Mouse (Mus musculus): ENCODE data around the gene Blvrb.

DNA sequence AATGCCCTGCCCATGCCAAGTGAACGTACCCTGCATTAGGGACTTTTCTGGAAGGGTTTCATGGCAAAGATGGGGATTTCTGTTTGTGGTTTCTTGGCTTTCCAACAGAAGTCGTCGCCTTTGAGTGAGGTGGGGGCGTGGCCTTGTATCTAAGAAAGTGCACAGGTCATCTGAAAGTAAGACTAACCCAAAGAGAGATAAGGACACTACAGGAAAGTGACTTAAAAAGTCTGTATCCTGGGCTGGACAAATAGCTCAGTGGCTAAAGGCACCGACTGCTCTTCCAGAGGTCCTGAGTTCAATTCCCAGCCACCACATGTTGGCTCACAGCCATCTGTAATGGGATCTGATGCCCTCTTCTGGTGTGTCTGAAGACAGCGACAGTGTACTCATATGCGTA lies 30.8 kb downstream of the Blvrb start:
- TF ChIP-seq CTCF (IDR thresholded peaks at IDR 0.05; ENCODE audit: borderline replicate concordance, extremely low read depth, insufficient read depth, insufficient read length) (no peak), POLR2A (IDR thresholded peaks at IDR 0.05; ENCODE audit: borderline replicate concordance, extremely low read depth, insufficient read depth, insufficient read length, poor library complexity, severe bottlenecking) (no peak)

Data from brain, embryonic 14.5 days (tissue).